Mouse (Mus musculus) heart, postnatal 14 days (tissue): ENCODE data around the gene Hoxd13. TPM values are rescaled to one million over a fixed set of nuclear protein-coding genes. Genes with fewer than 3 reads are reported as not detected.

ENCODE experiments used
- DNase-seq, 2 experiments: peaks; one replicate each; pipeline ENCODE4 v3.0.0; 2021 to 2022
- intact Hi-C: fragments of 180-260 bp; cut with DNase I; formaldehyde crosslinking; loops from one replicate; pipeline ENCODE4 v1.15.1; 2025
- total RNA-seq, 2 experiments: library from RNA; stranded (reverse); gene quantifications; 2 replicates each; pipeline ENCODE4 v1.2.3; 2021

Hoxd13 gene
- total RNA-seq, 2 experiments from 2014 or later, result not detected

DNA sequence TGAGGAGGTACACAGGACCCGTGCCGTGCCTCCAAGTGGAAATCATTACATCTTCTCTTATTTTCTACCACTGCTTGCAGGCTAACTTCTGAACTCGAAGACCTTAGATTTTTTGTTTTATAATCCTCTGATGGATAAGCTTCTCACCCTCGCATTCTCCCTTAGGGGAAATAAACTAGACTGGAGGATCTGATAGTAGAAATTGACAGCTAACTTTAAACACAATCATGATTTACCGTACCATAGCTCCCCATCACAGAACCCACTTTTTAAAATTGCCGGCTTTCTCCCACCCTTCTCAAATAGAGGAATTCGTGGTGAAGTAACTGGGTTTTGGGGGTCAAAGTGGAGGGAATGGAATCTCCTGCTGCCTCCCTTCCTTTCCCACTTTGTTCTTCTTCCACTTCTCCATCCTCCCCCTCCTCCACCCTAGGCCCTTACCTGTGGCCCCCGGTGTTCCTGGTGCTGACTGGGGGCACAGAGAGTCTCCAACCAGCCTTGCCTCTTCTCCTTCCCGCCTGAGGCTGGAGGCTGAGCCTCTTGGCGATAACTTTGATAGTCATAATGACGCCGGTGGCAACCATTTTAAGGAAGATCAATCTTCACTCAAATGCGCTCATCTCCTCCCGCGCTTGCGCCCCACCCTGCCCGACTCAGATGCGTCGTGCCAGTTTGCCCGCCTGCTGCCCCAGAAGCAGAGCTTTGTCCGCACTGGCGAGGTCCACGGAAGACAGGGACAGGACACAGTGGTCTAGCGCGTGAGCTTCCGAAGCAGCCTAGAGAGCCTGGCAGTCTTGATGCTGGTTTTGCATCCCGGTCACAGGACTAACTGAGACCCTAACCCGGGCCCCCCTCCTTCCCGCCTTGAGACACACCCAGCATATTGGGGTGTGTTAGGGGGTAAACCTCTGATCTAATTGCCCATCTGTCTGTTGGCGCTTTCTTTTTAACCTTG, 7.4 kb upstream of the Hoxd13 start:
- intact Hi-C loops, result loop anchor here (2.0 to 5.0 kb wide), 2 partner anchors 594 to 1088 kb away; no protein-coding TSS in a partner anchor

DNA sequence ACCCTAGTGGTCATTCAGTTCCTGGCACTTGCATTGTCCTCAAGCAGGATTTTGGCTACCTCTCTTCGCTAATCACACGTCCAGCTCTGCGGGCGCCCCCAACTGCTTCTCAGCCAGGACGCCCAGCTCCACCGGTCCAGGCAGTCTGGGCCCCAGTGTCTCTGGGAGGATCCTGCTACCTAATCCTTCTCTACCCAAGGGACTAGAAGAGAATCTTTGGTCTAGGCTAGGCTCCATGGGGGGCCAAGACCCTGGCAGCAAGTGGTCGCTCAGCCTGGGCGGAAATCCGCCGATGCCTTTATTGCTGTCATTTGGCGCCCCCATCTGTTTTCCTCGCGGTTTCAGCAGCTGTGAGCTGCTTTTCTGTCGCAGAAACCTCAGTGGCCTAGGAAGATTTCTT, 6.4 kb upstream of the Hoxd13 start:
- peak in 1 of 2 experiments; percentile 51 for DNase-seq
- intact Hi-C loops, result loop anchor here (2.0 to 5.0 kb wide), 2 partner anchors 595 to 1089 kb away; no protein-coding TSS in a partner anchor

More for the DNA sequence above, 7.4 kb upstream of the Hoxd13 start:
- no peak for DNase-seq

DNA sequence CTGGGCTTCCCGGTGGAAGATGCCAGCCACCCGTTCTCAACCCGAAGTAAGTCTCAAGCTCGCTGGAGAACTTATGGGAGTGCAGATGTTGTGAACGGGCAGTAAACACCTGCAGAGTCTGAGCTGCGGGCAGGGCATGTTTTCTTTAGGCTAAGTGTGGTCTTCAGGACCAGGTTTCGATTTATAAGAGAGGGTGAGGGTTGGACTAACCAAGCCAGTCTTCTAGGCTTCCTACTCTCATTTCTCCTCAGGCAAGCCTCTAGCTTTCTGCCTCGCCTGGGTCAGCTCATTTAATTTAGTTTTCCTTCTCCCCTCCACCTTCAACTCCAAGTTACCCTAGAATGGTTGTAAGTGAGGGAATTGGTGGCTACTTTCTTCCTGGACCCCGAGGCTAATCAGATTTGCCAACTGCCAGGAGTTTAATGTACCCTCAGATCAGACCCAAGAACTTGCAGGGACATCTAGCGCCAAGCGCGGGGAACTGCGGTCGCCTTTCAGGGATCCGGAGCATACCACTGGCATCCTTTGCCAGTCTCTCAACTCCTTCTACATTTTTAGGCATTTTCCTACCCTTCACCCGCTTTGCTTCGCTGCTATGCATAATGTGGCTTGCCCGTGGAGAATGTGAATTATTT, 4.7 kb upstream of the Hoxd13 start:
- DNase-seq, result peak in 1 of 2 experiments; percentile 60
- intact Hi-C loops, result loop anchor here (5.0 kb wide), 1 partner anchor 1091 kb away; no protein-coding TSS in a partner anchor

DNA sequence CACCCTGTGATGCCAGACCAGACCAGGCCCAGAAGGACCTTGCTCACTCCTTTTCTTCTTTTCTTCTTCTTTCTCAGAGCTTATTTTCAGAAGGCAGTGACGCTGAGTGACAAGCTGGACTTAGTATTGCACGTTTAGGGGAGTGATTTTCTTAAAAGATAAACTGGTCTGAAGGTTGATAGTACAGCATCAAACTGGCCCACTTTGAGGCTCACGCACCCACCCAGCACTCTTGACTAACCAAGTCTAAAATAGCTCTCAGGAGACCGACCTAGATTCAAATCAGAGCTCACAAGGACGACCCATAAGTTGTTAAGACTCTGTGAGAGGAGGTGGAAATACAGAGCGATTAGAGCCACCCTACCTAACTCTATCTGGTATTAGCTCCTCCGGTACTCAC, 1.7 kb upstream of the Hoxd13 start:
- intact Hi-C loops, result no loop called here
- no peak for DNase-seq

DNA sequence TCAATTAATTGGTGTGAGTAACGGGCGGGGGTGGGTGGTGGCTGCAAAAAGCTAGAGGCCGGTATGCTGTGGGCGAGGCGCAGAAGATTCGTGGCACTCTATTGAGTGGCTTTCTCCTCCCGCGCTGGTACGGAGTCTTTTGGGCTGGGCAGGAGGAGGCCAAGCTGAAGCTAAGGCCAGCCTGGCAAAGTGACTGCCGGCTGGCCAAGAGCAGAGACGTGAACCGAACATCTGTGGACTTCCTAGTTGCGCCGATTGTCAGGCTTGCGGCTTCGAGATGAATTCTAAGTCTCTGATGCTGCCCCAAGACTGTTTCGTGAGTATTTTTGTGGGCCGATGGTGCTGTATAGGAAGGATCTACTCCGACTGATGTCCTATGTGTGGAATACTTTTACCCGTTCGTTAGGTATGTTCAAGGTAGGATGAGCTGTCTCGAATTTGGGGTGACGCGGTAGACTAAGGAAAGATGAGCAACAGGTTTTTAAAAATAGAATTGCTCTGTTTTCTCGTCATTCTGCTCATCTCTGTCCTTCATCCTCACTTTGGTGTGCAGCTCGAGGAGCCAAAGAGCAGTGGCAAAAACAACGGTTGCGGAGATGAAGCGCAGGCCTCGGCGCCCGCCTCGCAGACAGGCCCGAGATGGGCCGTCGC, 794 bp upstream of the Hoxd13 start:
- no peak for DNase-seq
- intact Hi-C loops, result no loop called here

DNA sequence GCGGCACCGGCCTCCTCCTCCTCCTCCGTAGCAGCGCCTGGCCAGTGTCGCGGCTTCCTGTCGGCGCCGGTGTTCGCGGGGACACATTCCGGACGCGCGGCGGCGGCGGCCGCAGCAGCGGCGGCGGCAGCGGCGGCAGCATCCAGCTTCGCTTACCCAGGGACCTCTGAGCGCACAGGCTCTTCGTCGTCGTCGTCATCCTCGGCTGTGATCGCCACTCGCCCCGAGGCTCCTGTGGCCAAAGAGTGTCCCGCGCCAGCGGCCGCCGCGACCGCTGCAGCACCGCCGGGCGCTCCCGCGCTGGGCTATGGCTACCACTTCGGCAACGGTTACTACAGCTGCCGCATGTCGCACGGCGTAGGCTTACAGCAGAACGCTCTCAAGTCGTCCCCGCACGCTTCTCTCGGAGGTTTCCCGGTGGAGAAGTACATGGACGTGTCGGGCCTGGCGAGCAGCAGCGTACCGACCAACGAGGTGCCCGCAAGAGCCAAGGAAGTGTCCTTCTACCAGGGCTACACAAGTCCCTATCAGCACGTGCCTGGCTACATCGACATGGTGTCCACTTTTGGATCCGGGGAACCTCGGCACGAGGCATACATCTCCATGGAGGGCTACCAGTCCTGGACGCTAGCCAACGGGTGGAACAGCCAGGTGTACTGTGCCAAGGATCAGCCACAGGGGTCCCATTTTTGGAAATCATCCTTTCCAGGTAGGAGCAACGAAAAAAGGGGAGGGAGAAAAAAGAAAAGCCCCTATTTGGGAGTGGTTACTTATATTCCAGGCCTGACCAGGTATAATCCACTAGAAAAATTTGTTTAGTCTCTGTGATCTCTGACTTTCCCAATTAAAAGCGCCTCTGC, 490 bp downstream of the Hoxd13 start:
- intact Hi-C loops, result no loop called here
- no peak for DNase-seq

DNA sequence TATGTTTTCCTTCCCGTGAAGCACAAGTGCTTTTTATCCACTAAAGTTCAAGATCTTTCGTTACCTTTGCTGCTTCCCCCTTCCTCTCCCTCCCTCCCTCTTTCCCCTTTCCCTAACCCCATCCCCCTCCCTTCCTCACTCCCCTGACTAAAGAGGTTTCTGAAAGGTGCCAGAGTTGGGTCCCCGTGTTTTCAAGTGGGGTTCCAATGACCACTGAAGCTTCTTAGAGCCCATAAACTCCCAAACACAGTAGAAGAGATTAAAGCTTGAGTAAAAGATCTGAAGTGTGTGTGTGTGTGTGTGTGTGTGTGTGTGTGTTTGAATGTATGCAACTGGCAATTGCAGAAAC, 1.1 kb downstream of the Hoxd13 start:
- intact Hi-C loops, result no loop called here
- DNase-seq, result no peak

DNA sequence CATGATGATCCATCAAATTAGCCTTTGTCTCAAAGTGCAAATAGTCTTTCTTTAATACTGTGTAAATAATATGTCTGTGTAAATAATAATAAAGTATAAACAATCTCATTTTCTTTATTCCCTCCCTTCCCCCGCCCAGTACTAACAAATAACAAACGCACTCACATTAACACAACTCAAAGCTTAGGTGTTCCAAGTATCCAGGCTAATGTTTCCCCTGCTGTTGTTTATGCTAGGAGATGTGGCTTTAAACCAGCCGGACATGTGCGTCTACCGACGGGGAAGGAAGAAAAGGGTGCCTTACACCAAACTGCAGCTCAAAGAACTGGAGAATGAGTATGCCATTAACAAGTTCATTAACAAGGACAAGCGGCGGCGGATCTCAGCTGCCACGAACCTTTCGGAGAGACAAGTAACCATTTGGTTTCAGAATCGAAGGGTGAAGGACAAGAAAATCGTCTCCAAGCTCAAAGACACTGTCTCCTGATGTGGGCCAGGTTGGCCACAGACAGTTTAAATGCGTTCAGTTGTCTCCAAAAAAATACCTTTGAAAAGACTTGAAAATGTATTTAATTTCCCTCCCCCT, 1.6 kb downstream of the Hoxd13 start:
- intact Hi-C loops, result no loop called here
- no peak for DNase-seq

DNA sequence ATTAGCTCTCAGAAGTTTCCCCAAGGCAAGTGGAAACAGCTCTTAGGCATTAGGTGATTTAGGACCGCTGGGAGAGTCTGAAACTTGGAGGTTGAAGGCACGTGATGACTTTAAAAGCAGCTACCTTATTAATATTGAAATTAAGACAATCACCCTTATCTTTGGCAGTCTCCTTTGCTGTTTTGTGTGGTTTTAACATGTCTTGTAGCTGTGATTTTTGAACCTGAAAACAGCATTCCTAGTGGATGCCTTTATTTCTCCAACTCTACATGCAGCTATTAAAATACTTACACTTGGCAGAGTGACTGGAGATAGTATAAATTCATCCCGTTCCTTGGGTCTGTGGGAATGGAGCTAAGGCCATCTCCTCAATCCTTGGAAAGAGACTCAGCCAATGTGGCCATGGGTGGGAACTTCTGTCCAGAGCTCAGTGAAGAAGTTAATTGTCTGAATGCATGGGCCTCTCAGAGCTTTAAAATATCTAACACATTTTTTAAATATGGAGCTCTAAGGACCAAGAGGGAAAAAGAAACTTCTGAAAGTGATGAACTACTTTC, 2.6 kb downstream of the Hoxd13 start:
- no peak for DNase-seq
- intact Hi-C loops, result no loop called here

DNA sequence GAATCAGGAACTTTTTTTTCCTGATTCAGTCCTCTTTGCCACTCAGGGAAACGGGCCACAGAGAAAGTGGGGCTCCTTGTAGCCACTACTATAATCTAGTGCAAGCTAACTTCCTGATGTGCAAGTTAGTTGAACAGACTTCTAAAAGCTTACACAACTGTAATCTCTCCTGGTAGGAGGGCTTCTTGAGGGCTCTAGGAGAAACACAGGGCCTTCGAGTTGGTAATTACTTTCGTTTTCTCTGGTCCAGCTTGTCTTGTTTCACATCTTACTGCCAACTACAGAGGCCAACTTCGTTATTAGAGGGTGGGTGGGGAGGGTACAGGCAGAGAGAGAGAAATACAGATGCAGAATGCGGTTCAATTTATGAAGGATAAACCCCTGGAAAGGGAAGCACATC, 3.7 kb downstream of the Hoxd13 start:
- DNase-seq, result no peak
- intact Hi-C loops, result loop anchor here (2.0 kb wide), 1 partner anchor 705 kb away; no protein-coding TSS in a partner anchor

DNA sequence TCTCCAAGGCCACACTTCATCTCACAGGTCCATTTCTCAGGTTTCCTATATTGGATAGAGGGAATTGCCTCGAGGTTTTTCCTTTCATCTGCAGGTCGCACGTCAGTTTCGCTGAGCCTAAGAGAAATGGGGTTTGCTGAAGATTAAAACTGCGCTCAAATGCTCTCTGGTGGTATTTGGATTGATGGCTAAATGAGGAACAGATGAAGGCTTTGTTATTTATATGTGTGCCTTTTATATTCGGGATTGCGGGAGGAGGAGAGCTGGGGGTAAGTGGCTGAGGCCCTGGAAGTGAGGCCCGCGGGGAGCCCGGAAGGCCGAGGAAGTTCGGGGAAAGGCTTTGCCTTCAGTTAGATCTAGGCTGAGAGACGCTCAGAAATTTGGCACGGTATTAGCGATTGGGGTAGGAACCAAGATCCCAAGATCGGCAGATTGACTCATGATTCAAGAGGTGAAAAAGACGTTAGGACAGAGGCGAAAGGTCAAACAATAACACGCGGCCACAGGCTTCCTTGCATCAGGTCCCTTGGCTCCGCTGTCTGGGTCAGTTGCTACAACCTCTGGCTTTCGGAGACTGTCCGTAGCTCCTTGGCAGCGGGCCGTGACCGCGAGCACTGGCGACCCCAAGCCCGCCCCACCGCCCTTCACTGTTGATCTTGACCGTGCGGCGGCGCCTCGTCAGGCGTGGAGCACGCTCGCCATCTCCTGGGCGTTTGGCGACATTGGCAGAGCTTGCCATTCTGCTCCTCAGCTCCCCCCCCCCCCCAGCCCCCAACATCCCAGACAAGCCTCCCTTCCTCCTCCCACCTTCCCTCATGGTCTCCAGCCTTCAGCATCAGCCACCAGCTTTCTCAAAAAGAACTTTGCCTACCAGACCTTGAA, 4.6 kb downstream of the Hoxd13 start:
- intact Hi-C loops, result loop anchor here (2.0 kb wide), 1 partner anchor 706 kb away; no protein-coding TSS in a partner anchor
- peak in 1 of 2 experiments; percentile 66 for DNase-seq

DNA sequence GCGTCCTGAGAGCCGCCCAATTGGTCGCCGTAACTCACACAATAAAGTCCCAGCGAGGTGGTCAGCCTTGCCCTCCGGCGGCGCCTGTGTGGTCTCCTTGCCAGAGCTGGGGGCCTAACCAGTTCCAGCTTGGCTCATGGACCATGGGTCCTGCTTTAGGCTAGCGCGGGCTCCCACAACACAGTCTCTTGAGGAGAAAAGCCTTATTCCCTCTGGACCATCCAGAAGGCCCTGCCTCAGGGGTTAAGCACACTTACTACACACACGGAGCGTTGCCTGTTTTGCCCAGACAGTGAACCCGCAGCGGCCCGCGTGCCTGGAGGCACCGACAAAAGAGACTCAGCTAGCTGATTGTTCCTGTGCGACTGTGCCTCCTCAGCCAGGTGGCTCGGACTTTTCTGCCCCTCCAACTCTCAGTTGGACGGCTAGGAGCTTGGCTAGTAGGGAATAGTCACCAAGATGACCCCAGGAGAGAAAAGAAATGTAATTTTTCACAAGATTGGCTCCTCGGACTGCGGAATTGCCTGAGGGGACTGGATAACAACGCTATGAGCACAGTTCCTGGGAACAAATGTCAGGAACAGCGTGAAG, 5.8 kb downstream of the Hoxd13 start:
- intact Hi-C loops, result loop anchor here (2.0 kb wide), 1 partner anchor 707 kb away; no protein-coding TSS in a partner anchor
- DNase-seq, result no peak

DNA sequence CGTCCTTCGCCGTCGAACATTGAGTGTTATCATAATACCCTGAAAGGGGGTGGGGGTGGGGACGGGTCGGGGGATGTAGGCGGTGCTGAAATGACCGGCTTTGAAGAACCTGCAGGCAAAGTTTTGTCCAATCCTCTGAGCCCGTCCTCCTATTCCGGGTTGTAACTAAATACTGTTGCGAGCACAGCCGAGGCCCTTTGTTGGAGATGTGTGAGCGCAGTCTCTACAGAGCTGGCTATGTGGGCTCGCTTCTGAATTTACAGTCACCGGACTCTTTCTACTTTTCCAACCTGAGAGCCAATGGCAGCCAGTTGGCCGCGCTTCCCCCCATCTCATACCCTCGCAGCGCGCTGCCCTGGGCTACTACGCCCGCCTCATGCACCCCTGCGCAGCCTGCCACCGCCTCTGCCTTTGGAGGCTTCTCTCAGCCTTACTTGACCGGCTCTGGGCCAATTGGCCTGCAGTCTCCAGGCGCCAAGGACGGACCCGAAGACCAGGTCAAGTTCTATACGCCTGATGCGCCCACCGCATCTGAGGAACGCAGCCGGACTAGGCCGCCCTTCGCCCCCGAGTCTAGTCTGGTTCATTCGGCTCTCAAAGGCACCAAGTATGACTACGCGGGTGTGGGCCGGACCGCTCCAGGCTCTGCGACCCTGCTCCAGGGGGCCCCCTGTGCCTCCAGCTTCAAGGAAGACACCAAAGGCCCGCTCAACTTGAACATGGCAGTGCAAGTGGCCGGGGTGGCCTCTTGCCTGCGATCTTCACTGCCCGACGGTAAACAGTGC, 7.0 kb downstream of the Hoxd13 start, which contains the start of gene Hoxd12:
Gene Hoxd12, plus strand, starts transcription at position 133 of the 785 bp plus-strand sequence.
- intact Hi-C loops, result no loop called here
- no peak for DNase-seq

DNA sequence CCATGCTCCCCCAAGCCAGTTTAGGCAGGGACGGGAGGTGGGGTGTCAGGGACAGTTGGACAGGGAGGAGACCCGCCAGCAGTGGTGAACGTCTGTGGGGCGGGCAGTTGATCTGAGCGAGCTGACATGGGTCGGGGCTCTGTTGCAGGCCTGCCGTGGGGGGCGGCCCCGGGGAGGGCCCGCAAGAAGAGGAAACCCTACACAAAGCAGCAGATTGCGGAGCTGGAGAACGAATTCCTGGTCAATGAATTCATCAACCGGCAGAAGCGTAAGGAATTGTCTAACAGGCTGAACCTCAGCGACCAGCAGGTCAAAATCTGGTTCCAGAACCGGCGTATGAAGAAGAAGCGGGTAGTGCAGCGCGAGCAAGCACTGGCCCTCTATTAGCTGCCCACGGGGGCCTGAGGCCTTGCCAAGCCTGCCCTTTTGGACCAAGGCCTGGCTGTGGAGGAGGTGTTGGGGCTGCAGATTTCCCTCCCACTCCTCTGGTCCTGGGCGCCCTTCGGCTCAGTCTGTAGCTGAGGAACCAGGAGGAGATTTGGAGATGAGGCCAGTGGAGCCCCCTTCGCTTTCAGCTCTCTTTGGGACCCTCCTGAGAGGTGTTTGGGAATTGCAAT, 7.7 kb downstream of the Hoxd13 start:
- DNase-seq, result no peak
- intact Hi-C loops, result no loop called here

DNA sequence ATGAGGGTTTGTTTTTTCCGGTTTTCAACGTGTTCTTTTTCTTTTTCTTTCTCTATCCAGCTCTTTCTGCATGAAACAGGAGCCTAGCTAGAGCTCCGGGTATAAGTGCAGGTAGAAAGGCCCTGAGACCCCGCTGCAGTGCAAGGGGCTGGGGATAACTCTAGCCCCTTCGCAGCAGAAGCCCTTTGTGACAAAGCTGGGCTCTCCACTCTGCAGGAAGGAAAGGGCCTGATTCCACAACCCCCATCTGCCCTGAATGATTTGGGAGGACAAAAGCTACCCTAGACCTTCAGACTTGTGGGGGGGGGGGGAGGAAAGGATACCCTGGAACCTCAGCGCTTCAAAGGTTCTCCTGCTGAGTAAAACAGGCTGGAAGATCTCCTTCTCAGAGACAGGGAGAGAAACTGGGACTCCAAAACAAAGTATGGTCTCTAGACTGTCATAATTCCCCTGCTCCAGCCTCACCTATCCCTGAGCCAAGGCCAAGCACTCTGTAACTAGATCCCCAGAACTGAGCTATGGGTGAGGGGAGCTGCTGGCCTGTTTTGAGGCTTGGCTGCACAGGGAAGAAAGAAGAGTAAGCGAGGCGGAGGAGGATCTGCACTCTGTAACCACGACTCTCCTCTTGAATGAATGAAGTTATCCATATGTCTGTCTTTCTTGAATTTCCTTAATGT, 8.4 kb downstream of the Hoxd13 start:
- no peak for DNase-seq
- intact Hi-C loops, result no loop called here

DNA sequence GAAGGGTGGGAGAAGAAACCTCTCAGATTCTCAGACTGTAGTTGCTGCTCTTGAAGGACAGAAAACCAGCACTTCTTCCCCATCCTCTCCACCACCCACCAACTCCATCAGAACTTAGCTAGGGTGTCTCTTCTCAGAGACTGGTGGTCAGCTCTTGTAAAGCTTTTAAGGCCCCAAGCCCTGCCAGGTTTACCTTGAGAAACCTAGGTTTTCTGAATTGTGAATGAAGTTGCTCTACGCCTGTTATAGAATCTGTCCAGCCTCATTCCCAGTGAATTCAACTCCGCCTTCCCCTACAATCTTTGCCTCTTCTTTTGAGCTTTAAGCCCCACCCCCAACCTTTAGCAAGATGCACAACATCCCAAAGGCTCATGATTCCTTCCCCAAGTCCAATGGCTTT, 9.0 kb downstream of the Hoxd13 start:
- no peak for DNase-seq
- intact Hi-C loops, result no loop called here
